Mouse (Mus musculus) myocyte (in vitro differentiated cells): ENCODE measurements around the gene Dnase2a.

Experiments used
- MYOG ChIP-seq, 3 experiments: IDR thresholded peaks; one replicate each; pipeline ENCODE4 v1.6.1; 2011; ENCODE audit warnings: control low read depth in 2 of 3, low read depth in 2 of 3, mild to moderate bottlenecking in 2 of 3; ENCODE audit not compliant: insufficient read length in 2 of 3, control insufficient read depth in 1 of 3, insufficient read depth in 1 of 3
- POLR2A ChIP-seq: IDR thresholded peaks from one replicate; pipeline ENCODE4 v1.6.1; 2011; ENCODE audit warnings: low read depth, mild to moderate bottlenecking, control low read depth, moderate library complexity; ENCODE audit not compliant: insufficient read length
- REST ChIP-seq: IDR thresholded peaks from one replicate; pipeline ENCODE4 v1.6.1; 2011; ENCODE audit warnings: mild to moderate bottlenecking, control low read depth, moderate library complexity; ENCODE audit not compliant: insufficient read depth, insufficient read length
- USF1 ChIP-seq: IDR thresholded peaks from one replicate; pipeline ENCODE4 v1.6.1; 2011; ENCODE audit warnings: low read depth, mild to moderate bottlenecking, control low read depth, moderate library complexity

DNA sequence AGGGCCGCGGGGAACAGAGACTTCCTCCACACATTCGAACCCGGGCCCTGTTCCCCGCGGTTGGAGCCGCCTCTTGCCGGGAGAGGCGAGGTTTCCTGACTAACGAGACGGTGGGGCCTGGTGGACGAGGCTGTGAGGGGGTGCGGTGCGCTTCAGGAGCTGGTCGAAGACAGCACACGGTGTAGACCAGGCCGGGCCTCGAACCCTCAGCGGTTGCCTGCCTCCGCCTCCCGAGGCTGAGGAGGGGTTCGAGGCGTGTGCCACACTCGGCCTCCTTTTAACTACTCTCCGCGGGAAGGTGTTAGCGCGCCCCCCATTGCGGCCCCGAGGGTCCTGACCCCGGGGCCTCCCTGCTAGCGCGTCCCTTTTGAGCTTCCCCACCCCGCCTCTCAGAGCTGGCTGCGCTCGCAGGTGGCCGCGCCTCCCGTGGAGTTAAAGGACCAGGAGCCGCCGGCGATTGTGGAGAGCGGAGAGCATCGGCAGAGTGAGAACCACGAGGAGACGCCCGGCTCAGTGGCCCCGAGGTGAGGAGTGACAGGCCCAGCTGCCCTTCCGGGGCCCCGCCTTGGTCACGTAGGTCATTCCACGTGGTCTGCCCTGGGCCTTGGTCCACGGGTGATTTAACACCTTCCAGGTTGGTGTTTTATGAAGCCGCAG lies 35.9 kb upstream of the Dnase2a start:
- TF ChIP-seq USF1 (no peak), POLR2A (no peak), REST (no peak), MYOG (IDR thresholded peaks at IDR 0.05; ENCODE audit: control insufficient read depth in 1 of 3, insufficient read depth in 1 of 3, insufficient read length in 2 of 3, low read depth in 2 of 3) (no peak)
